Mouse (Mus musculus) layer of hippocampus, postnatal 36 days (tissue): ENCODE measurements around the gene Cit. TPM values are rescaled to one million over a fixed set of nuclear protein-coding genes. Genes with fewer than 3 reads are reported as not detected.
"Not testable (repeated sequence)": the region's sequence is repeated elsewhere in the genome, so short reads cannot be mapped to it uniquely, and the experiment has no call there.

Source experiments
- DNase-seq, 2 experiments: peaks; one replicate each; pipeline ENCODE4 v3.0.0; 2022
- total RNA-seq, 2 experiments: library from RNA; stranded (reverse); gene quantifications; 2 replicates each; pipeline ENCODE4 v1.2.3; 2021

Gene Cit
- total RNA-seq, result 10 to 100 TPM; 58.6 to 59.0 TPM

DNA sequence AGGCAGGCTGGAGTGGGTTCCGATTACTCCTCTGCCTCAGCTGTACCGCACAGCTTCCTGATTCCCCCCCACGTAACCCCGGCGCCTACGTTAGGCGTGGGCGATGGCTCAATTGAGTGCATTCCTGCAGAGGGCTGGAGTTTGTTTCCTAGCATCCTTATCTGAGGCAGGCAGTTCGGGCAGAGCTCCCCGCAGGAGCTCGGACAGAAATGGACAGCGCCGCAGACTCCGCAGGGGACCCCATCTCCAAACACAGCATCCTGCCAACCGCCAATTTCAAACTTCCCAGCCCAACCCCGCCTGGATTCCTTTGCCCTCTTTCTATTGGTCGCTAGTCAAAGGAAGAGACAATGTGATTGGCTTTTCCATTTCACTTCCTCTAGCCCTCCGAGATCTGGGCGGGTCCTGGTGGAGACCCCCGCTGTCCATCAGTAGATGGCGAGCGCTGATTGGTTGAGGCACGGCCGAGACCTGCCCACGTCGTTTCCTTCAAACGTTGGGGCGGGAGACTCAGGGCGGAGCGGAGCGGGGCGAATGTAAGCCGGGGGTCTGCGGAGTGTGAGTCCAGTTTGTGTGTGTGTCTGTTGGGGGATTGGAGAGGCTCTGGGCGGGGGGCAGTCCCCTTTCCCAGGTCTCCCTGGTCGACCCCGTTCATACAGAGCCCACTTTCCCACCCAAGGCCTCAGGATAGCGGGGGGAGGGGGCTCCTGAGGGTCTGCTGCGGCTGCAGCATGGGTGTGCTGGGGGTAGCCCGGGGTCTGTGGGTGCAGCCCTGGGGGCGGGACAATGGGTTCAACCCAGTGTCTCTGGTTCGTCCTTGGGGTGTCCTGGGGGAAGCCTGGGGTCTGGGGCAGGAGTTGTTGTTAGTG lies at the start of gene Cit:
TSS of gene Cit (plus strand) at position 513 of the 869 bp plus-strand sequence.
- DNase-seq, result peak; percentile 74

DNA sequence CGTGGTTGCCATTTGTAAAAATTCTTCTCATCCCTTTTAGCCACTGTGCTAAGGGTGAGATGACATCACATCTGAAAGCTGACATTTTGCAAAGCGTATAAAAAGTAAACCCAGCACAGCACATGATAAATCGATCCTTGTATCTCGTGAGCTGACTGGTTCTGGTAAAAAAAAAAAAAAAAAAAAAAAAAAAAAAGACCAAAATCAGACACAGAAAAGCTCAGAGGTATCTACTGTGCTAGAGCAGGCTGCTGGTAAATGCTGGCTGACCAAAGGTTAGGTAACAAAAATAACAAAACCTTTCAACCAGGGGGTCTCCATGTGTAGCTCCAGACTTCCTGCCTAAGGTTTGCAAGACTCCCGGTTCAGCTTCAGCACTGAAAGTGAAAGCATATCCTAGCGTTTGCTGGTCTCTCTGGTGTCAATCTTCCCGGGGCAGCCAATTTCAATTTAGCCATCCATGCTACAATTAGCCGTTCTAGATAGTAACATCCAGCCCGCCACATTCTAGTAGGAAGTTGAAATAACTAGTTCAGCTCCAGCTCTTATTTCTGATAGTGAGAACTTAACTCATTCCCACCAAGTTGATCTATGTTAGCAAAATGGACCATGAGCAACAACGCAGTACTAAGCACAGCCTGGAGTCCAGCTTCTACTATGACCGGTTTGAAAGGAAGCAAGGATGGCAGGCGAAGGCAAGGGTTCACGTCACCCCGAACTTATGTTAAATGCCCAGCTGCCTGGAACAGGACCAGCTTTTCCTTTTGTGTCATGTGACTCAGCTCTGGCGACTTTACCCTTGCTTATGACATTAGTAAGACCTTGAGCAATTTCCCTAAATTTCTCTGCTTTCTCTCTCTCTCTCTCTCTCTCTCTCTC lies 45.8 kb upstream of the Cit start:
- no peak for DNase-seq

GRCm38 (mm10) chr5:115799895-115800232 lies 45.2 kb upstream of the Cit start:
- DNase-seq, result no peak

GRCm38 (mm10) chr5:115812262-115812661 lies 32.8 kb upstream of the Cit start:
- no peak for DNase-seq

GRCm38 (mm10) chr5:115817022-115817421 lies 28.1 kb upstream of the Cit start:
- DNase-seq, result no peak

DNA sequence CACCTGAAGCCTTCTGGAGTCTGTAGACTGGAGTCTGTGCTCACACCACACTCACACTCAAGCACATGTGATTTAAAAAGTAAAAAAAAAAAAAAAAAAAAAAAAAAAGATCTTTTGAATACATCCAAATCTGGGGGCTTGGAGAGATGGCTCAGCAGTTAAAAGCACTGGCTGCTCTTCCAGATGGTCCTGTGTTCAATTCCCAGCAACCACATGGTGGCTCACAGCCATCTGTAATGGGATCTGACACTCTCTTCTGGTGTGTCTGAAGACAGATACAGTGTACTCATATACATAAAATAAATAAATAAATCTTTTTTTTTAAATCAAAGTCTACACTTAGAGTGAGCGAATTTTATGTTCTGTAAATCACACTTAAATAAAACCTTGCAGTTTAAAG lies 27.4 kb upstream of the Cit start:
- DNase-seq, result peak; percentile 10 to 21

DNA sequence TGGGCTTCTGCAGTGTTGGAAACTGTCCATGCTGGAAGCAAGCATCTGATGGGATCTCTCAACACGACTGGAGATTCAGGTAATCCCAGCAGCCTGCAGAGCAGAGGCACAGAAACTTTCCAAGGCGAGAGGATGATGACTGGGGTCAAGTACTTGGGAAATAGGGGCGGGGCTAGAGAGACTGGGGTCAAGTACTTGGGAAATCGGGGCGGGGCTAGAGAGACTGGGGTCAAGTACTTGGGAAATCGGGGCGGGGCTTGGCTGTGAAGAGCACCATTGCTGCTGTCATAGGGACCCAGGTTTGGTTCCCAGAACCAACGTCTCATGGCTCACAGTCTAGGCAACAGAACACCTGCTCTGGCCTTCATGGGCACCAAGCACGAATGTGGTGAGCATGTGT lies 25.1 kb upstream of the Cit start:
- DNase-seq, result no peak

DNA sequence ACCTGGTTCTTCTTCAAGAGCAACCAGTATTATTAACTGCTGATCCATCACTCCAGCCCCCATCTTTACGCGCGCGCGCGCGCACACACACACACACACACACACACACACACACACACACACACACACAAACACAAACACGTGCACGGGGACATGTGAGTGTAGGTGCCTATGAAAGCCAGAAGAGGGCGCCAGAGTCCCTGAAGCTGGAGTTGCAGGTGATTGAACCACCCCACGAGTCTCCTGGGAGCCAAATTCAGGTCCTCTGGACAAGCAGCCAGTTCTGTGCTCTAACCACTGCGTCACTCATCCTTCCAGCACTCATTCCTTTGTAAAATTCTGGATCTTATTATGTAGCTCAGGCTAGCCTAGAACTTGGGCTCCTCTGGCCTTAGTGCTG lies 23.9 kb upstream of the Cit start:
- no peak for DNase-seq

DNA sequence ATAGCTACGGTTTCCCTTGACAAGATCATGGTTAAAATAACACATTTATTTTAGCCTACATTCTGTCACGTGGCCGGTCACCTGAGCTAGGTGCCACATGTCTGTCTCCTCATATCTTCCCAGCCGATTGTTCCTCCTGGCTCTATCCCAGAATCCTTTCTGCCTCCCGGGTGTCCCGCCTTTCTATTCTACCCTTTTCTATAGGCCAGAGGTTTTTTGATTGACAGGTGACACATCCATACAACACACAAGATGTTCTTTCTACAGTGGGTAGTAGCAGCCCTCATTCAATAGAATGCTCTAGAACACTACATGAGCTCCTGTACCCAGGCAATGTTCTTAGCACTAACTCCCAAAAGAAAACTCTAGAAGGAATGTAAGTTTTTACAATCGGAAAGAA lies 23.2 kb upstream of the Cit start:
- DNase-seq, result no peak

DNA sequence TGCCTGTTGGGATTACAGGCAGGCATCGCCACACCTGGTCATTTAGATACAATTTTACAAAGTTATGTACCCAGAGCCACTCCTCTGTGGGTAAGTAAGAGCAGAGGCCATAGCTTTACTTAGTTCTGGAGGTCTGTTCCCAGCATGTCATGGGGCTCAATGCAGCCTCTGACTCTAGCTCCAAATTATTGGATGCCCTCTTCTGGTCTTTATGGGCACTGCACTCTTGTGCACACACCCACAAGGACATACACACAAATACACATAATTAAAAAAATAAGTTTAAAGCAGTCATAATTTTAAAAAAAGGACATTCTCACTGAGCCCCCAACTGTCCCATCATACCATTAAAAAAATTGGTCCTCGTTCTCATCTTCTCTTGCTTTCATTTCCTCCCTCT lies 12.3 kb upstream of the Cit start:
- DNase-seq, result no peak

DNA sequence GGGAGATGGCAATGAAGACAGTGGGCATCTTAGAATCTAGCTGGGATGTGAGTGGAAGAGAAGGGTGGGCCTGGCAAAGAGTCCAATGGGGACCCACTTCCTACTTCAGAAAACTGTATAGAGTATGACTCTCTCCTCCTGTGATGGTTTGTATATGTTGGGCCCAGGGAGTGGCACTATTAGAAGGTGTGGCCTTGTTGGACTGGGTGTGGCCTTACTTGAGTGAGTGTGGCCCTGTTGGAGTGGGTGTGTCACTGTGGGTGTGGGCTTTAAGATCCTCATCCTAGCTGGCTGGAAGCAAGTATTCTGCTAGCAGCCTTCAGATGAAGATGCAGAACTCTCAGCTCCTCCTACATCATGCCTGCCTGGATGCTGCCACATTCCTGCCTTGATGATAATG lies 11.3 kb upstream of the Cit start:
- not testable (repeated sequence) for DNase-seq

DNA sequence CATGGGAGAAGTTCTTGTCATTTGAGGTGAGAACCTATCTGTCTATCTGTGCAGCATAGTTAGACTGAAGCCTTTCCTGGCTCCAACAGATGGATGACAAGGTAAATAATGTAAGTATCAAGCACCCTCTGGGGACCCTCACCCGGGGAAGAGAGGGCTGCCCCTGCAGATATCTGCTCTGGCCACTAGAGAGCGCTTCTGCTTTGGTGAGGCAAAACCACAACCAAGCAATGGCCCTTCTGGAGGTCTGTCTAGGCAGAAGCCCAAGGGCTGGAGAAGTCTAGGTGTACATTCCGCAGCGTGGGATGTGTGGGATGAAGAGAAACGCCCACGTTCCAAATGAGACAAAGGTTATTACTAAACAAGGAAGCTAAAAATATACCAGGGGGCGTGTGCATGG lies 9.8 kb upstream of the Cit start:
- DNase-seq, result no peak

GRCm38 (mm10) chr5:115838059-115838458 lies 7.0 kb upstream of the Cit start:
- DNase-seq, result no peak

DNA sequence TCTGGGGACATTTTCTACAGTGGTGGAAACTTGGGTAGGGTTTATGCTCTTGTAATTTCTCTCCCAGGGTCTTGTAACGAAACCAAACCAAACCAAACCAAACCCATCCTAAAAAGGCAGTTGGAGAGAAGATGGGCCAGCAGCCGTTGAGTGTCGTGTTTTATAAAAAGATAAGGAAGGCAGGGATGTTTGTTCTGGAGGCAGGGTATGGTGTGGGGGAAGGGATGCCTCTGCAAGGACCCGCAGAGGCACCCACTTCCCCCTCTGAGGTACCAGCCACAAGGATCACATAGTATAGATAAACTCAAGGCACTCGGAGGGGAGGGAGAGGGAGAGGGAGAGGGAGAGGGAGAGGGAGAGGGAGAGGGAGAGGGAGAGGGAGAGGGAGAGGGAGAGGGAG lies 4.6 kb upstream of the Cit start:
- DNase-seq, result no peak

DNA sequence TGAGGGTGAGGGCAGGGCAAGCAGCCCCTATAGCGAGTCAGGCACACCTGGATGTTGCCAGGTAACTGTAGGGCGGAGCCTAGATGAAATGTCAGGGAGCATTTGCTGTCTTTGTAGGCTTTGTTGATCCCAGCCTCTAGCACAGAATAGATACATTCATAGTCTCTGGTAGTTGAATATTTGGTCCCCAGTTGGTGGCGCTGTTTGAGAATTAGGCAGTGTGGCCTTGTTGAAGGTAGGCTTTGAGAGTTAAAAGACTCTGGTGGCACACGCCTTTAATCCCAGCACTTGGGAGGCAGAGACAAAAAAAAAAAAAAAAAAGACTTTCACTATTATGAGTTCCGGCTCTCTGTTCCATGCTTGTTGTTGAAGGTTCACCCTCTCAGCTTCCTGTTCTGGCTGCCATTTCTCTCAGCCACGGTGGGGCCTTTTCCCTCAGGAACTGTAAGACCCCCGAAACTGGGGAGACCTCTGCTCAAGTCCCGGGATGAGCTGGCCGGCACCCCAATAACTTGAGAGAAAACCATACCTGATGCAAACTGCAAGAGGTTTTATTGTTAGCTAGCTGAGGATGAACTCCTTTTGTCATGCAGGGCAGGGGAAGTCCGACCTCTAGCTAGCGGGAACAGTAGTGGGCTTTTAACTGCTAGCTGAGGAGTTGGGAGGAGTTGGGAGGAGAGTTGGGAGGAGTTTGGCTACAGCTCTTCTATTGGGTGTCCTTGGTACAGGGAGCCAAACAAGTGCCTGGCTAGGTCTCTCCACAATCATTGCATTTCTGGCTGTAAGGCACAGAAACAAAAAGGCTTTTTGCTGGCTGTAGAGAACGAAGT lies 3.9 kb upstream of the Cit start:
- DNase-seq, result no peak

- DNase-seq, result no peak
These were observed 711 bp upstream of the Cit start for GRCm38 (mm10) chr5:115844368-115844765.

DNA sequence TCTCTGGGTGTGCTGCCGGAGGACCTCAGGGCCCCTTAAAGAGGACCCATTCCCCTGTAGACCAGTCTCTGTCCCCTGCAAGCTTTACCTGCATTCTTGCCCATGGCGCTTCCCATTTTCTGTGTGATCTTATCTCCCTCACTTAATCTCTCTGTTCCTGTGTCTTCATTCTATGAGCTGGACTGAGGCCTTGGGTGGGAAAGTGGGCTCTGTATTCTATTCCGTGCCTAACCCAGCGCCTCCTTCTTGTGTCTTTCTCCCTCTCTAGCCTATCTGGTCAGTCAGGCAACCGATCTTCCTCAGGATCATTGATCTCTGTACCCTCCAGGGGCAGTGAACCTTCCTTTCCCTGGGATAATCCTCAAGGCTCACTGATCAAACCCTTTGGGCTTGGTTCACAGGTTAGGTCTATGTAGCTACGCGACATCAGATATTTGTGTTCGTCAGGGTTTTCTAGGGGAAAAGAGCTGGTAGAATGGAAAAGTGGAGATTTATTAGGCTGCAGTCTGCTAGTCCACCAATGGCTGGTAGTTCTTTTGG lies 627 bp downstream of the Cit start:
- no peak for DNase-seq

DNA sequence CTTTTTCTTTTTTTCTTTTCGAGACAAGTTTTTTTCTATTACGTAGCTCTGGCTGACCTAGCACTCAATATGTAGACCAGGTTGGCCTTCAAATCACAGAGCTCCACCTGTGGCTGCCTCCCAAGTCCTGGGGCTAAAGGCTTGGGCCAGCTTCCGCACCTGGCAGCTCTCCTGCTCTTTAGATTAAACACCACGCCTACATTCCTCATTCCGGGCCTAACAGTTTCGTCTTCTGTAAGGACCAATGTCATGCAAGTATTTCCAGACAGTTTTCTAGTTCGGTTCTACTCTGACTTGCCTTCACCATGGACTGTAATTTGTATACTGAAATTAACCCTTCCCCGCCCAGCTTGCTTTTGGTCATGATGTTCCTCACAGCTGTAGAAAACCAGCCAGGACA lies 2.1 kb downstream of the Cit start:
- no peak for DNase-seq

DNA sequence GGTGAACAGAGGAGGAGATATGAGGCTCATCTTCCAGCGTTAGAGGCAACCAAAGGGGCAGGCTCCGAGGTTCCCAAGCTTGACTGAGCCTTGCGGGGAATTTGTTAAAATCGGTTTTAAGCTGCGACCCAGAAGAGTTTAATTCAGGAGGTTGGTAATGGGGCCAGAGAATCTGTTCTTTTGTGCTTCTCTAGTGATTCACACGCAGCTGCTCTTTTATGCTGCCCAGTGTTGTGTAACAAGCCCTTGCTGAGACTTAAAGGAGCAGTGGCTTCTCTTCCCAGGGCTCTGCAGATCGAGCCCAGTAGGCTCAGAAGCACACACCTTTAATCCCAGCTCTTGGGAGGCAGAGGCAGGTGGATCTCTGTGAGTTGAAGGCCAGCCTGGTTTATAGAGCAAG lies 3.4 kb downstream of the Cit start:
- DNase-seq, result peak in 1 of 2 experiments; percentile 8

DNA sequence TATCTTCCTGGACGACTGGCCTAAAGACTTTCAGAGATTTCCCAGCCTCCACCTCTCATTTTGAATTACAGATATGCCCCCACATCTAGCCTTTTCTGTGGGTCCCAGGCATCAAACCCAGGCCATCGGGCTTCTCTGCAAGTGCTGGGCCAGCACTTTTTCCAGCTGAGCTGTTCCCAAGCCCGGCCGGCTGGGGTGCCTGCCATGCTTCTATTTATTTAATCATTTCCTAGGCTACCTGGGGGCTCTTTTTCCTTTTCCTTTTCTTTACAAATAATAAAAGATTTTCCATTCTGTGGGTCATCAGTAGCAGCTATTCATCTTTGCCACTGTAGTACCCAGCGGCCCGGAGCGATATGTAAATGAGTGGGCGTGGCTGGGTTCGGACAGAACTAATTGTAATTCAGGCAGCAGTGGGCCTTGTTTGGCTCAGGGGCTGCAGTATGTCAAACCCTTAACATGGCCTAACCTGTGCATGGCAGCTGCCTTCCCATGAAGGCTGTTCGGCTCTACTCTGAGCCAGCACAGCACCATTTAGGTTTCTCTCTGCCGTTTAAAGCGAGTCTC lies 4.3 kb downstream of the Cit start:
- no peak for DNase-seq

GRCm38 (mm10) chr5:115850250-115851028 lies 5.4 kb downstream of the Cit start:
- peak in 1 of 2 experiments; percentile 11 for DNase-seq
